Mouse (Mus musculus) gastrocnemius, adult 2 months (tissue): ENCODE measurements at regions not wholly inside any gene's neighbourhood (a gene's known extent, or its start where the extent isn't known, plus 50 kb on each side); places are given as distances from the start of the nearest gene placed in this dataset.
A peak's percentile ranks its signal among the peaks of the same experiment; 100 is the strongest.

Source experiments
- DNase-seq: peaks from one replicate; pipeline ENCODE4 v3.0.0; 2022
- H3K27ac ChIP-seq: fragments of 200-600 bp; 2 replicates; pipeline ENCODE4 v1.8.1; 2022; ENCODE audit warnings: mild to moderate bottlenecking
- H3K4me3 ChIP-seq: fragments of 200-600 bp; 2 replicates; pipeline ENCODE4 v1.8.1; 2022; ENCODE audit warnings: mild to moderate bottlenecking, moderate library complexity
- CTCF ChIP-seq: fragments of 200-600 bp; IDR thresholded peaks from 2 replicates; pipeline ENCODE4 v1.8.1; 2022; ENCODE audit warnings: antibody characterized with exemption, mild to moderate bottlenecking, moderate library complexity
- intact Hi-C: fragments of 180-260 bp; cut with DNase I; formaldehyde crosslinking; loops from one replicate; pipeline ENCODE4 v1.15.1; 2025

DNA sequence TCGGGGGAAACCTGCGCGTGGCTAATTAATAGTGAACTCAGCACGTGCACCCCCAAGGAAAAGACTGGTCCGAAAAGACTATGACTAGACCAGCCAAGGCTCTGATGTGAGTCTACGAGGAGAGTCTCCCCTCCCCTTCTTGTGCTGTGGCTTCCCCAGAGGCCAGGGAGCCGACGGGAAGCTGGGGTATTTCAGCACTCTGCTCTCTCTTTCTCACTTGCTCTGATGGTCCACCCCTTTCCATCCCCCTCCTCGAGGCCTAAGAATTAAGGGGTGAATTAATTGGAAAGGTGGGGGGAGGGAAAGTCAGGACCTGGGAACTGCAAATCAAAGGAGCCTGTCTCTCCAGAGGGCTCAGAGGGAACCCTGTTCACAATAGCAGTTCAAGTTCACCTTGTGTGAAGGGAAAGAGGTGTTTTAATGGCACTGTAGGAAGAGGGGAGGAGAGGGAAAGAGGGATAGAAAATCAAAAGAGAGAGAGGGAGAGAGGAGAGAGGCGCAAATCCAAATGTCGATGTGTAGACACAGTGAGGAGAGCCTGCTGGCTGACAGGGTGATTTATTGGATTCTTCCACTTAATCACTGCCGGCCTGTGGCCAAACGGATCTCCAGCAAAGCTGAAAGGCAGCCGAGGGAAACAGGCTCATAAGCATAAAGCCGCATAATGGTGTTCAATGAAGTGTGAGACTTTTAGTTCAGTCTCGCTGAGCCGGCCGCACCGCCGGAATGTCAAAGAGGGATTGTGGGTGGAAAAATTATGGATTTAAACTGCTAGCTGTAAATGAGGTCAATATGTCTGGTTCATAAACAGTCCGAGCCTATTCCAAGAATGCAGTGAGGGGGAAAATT lies 292.6 kb upstream of the Tle4 start:
- TF ChIP-seq CTCF: no peak
- peak; percentile 17 for DNase-seq
- Histone ChIP-seq H3K4me3 (peak overlapping the region; percentile 52), H3K27ac (no peak overlapping the region)
- intact Hi-C loops: no loop called here

DNA sequence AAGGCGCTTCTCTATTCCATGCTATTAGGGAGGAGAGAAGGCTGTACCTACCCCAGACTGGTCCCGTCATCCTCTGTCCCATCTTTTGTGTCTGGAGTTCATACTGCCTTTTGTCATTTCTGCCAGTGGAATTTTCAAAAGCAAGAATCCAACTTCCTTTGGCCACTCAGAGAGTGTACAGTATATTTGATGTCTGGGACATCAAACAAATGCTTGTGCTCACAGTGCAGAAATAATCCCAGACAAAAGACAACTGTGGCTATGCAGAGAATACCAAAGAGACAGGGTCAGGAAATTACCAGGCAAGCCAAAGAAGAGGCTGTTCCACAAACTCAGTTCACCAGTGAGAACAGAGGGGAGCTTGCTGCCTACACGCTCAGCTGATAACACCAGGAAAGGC lies 291.9 kb upstream of the Tle4 start:
- no peak for TF ChIP-seq CTCF
- intact Hi-C loops: no loop called here
- no peak overlapping the region for H3K27ac ChIP-seq
- no peak overlapping the region for H3K4me3 ChIP-seq
- no peak for DNase-seq

DNA sequence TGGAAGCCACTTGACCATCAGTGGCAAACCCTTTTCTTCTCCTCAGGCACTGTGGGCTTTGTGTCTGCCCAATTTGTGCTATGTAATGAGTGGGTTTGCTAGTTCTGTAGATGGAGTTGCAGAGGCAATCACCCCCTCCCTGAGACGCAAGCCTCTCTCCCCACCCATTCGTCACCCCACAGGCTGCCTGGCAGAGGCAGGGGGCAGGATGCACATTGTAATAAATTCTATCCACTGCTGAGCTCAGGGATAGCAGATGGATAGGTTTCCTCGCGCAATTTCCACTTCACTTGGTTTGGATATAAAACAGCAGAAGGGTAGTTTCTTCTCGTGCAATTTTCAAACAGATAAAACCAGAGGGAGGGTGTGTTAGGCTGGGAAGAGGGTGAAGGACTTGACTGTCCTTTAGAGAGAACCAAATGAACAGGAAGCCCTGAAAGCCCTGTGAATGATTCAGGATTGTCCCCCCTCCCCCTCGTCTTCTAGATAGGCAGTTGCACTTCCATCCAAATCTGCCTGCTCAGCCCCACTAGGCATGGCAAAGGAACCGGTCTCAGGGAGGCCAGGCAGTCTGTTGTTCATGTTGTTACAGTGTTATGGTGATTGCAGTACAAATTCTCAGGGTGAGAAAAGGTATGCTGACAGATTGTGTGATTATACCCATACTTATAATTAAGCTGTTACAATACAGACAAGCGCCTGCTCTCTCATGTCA lies 286.0 kb upstream of the Tle4 start:
- no peak for TF ChIP-seq CTCF
- intact Hi-C loops: no loop called here

DNA sequence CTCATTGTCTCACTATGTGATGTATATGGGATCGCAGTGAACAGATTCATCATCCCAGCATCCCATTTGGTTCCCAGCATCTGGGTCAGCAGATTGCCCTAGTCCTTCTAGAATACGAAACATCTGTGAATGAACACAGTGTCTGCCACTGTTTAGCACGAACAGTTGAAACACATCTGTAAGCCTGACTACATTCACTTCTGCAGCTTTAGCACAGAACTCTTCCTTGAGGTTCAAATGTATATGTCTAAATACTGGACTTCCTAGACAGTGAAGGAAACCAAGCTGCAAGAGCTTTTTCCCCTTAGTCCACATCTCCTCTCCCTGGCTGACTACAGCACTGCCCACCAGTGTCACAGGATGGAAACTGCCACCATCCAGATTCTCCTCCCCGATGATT lies 283.0 kb upstream of the Tle4 start:
- intact Hi-C loops: no loop called here
- TF ChIP-seq CTCF: no peak
- H3K4me3 ChIP-seq: no peak overlapping the region

More for the DNA sequence above, 286.0 kb upstream of the Tle4 start:
- no peak for DNase-seq
- no peak overlapping the region for H3K4me3 ChIP-seq
- H3K27ac ChIP-seq: no peak overlapping the region

DNA sequence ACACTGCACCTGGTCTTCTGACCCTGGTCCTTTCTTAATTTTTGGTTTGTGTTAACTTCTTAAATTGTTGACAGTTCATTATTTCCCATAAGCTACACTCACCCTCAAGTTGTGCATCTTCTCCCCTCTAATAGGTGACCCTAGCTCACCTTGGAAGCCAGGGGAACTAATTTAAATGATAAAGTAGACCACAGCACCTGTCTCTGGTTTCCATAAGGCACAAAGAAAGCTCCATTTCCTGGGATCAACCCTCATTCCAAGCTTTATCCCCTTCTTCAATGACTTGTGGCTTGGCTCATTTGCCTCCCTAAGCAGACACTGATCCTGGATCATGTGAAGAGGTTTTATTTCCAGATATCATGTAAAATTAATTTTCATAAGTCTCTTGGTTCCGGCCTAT lies 276.1 kb upstream of the Tle4 start:
- no peak for TF ChIP-seq CTCF
- no peak for DNase-seq
- intact Hi-C loops: no loop called here
- no peak overlapping the region for H3K27ac ChIP-seq
- H3K4me3 ChIP-seq: no peak overlapping the region

More for the DNA sequence above, 283.0 kb upstream of the Tle4 start:
- DNase-seq: no peak
- H3K27ac ChIP-seq: no peak overlapping the region

DNA sequence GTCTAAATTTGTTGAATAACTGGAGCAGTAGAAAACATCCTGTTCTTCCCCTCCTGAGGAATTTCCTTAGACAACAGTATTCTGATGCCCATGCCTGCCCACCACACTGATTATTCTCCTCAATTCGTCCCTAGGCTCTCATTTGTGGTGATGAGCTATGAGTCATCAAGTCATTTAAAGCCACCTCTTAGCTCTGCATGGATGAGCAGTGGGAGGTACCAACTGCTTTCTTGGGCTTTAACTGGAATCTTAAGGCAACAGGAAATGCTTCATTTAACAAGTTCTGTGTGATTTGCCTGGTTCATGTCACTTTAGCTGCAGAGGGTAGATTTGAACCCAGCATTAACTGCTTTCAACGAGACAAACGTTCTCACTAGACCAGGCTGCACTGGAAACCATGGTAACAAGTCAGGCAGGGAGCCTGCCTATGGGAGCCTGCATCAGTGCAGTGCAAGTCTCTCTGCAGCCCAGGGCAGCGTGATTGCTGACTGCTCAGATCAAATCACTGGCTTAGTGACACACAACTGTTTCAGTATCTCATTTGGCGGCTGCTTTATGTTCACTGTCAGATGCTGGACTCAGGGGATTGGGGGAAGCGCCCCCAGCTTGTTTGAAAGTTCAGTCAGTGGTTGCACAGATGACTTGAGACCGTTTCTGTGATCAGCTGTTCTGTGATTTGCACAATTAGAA lies 273.5 kb upstream of the Tle4 start:
- intact Hi-C loops: no loop called here
- TF ChIP-seq CTCF: no peak
- Histone ChIP-seq H3K27ac (no peak overlapping the region), H3K4me3 (no peak overlapping the region)
- no peak for DNase-seq

DNA sequence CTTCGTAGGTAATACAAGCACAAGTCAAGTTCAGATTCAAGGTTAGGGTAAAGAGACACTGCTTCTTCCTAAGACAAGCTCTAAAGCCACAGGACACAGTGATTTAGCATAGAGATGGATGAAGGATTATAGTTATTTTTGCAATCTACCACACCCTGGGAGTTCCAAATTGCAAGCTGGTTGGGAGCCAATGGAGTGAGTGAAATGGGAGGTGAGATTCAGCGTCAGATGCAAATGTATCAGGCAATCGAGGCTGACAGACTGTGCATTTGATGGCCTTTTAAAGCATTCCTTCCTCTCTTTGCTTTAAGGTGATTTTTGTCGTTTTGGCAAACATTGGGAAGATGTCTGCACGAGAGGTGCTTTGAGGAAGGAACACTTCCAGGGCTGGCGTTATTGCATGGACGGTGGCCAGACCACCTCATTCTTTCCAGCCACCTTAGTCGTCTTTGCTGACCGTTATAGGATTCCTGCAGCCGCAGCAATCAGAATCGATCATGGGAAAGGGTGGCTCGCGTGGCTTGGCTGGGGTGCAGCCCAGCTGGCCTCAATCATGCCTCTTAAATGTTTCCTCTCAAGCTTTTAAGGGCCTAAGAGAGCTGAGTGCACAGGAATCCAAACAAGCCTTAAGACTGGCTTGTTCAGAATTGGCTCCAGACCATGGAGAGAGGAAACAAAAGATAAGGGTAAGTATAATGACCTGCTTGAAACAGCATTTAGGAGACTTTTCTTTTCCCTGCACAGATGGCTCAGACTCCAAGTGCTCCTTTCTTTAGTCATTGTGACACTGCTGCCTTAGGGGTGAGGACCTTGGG lies 265.0 kb upstream of the Tle4 start:
- Histone ChIP-seq H3K4me3 (no peak overlapping the region), H3K27ac (no peak overlapping the region)
- DNase-seq: no peak
- no peak for TF ChIP-seq CTCF
- intact Hi-C loops: no loop called here

DNA sequence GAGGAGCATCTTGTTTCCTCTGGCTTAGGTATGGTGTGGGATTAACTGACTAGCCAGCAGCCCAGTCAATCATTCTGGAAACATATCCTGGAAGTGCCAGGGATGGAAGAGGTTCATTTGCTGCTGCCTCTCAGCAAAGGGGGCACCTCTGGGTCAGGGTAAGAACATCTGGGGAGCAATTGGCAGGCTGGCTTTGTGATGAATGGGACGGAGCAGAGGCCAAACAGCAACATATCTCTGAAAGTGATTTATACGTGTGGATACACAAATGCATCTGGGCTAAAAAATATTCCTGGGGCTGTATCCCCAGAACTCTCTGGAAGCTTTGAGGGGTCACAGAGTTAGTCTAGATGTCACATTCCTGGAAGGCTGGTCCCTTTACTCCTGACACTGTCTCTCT lies 257.2 kb upstream of the Tle4 start:
- no peak overlapping the region for H3K27ac ChIP-seq
- no peak overlapping the region for H3K4me3 ChIP-seq
- intact Hi-C loops: no loop called here
- no peak for DNase-seq
- no peak for TF ChIP-seq CTCF

DNA sequence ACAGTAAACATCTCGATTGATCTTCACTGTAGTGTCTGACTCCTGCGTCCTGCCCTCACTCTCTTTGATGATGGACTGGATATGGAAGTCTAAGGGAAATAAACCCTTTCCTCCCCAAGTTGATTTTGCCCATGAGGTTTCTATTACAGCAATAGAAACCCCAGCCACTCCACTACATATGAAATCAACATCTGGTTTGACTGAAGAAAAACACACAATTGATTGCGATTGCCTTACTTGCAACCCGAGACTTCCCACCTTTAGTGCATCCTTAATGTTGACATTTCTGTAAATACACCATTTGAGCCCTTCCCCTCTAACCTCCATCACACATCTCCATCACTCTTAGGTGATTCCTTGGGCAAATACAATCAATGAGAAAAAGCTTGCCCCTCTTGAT lies 255.6 kb upstream of the Tle4 start:
- no peak for TF ChIP-seq CTCF
- DNase-seq: no peak
- intact Hi-C loops: no loop called here
- H3K4me3 ChIP-seq: no peak overlapping the region
- no peak overlapping the region for H3K27ac ChIP-seq

DNA sequence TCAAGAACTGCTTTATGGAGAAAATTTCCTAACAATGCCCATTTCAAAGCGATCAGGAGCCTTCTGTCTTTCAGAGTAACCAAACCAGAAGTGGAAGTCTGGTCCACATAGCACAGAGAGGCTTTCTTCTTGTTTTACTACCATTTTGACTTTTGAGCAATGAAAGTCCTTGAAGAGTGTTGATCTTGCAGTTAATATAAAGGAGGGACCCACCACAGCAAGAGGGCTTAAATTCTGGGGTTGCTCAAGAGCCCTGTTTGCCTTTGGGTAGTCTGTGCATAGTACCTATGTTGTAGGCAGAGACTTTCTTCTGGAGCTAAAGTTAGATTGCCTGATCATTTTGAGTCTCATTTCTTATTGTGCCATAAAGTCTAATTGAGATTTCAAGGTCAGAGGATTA lies 251.7 kb upstream of the Tle4 start:
- H3K4me3 ChIP-seq: no peak overlapping the region
- no peak for DNase-seq
- intact Hi-C loops: no loop called here
- no peak overlapping the region for H3K27ac ChIP-seq
- TF ChIP-seq CTCF: no peak

DNA sequence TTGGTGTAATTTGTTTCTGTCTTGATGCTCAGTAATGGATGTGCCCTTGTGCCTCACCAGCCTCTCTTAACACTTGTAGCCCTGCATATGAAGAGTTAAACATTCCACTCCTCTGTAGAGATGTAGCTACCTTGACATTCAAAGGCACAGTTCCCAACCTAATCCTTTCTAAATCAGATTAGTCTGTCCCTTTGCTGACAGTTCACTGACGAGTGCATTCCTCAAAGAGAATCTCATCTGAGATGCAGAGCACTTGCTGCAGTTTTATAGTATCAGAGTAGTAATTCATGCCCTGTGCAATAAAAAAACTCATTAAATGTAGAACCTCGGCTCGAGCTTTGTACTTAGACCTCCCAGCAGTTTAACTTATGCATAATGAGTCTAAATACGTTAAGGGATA lies 249.3 kb upstream of the Tle4 start:
- DNase-seq: no peak
- Histone ChIP-seq H3K27ac (no peak overlapping the region), H3K4me3 (no peak overlapping the region)
- no peak for TF ChIP-seq CTCF
- intact Hi-C loops: no loop called here

DNA sequence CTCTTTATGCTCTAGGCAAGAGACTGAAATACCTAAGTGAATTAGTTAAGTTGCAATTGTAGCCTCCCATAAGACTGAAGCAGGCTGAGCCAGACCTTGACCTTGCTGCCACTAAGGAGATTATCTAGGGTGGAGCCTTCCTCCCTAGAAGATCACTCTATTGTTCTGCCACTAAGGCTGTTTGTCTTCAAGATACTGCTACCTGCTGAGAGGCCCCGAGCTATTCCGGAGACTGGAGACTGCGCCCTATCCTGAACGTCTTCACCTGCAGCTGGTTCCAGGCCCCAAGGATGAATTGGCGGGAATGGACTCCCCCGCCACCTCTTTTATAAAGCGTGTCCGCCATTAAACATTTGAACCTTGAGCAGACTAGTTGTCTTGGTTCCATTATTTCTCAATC lies 237.8 kb upstream of the Tle4 start:
- Histone ChIP-seq H3K27ac (no peak overlapping the region), H3K4me3 (no peak overlapping the region)
- TF ChIP-seq CTCF: no peak
- intact Hi-C loops: no loop called here
- no peak for DNase-seq
